Mouse (Mus musculus) embryonic fibroblast, embryonic 13.5 days (primary cell): ENCODE results near the gene Gm5678.

ENCODE experiments used
- CTCF ChIP-seq: IDR thresholded peaks from 2 replicates; pipeline ENCODE4 v1.5.1; 2011; ENCODE audit warnings: mild to moderate bottlenecking, control low read depth, low read length, moderate library complexity, borderline replicate concordance; ENCODE audit not compliant: insufficient read depth
- POLR2A ChIP-seq: IDR thresholded peaks from 2 replicates; pipeline ENCODE4 v1.6.1; 2011; ENCODE audit warnings: low read depth, mild to moderate bottlenecking, control low read depth, low read length, moderate library complexity

DNA sequence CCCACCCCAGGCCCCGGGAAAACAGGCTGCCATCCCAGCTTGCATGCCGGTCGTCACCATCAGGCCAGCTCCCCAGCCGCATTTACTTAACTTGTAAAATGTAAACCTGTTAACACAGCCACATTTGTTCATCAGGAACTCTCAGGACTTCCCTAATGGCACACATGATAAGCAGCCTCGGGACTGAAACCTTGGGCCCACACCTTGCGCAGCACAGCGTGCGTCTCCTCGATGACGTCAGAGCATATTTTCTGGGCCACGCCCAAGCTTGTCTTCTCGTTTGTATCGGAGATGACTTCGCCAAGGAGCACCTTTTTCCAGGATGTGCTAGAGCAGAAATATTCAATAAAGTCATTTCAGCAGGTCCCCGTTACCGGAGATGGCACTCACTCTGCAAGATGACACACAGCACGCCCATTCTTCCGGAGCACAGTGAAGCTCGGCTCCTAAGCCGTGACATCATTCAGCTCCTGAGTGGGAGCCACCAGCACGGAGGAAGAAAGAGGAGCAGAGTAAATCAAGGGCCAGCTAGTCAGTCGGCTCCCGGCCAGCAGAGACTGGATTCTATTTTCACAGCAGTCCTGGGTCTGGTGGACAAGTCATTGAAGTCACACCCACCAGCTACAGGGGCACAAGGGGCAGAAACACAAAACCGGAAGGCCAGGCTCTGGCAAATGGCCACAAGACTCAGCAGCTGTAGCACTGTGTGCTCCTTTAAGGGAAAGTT lies 42.8 kb upstream of the Gm5678 start:
- TF ChIP-seq POLR2A, result no peak
- no peak for TF ChIP-seq CTCF
